ENCODE assay signal across 8 mouse cellular contexts in the genomic region with DNA sequence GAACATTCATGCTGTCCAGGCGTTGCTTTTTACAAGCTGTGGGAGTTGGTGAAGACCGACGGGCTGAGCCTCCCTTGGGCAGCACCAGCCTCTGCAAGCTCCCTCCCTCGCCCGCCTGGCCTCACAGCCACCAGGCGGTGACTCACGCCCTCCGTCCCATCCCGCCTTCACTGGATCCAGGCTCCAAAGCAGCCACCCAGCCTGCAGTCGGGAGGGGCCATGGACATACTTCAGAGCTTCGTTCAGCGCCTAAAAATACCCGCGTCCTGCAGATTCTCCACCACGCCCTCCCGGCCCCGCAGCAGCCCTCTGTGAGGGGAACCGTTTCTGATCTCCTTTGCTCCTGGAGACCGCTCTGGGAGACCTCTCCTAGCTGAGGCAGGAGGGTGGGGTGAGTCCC. TPM values are rescaled to one million over a fixed set of nuclear protein-coding genes. Genes with fewer than 3 reads are reported as not detected.
A peak's percentile ranks its signal among the peaks of the same experiment; 100 is the strongest.
DNase-seq lines count a peak whose midpoint lies in the region; ATAC-seq lines count a peak whose summit lies in the region.

No protein-coding gene starts in this region.

- WGBS in forebrain, embryonic 12.5 days: 12% methylated on average over 19 of the region's 19 CpGs
- WGBS in forebrain, embryonic 16.5 days: 12% methylated on average over 19 of the region's 19 CpGs
- 13% methylated on average over 19 of the region's 19 CpGs for WGBS in hindbrain, embryonic 15.5 days
- WGBS in lung, embryonic 15.5 days: 4% methylated on average over 19 of the region's 19 CpGs

- ATAC-seq in forebrain, embryonic 12.5 days (ENCODE audit: low FRiP score): no peak
- ATAC-seq in forebrain, embryonic 16.5 days: no peak
- no peak for ATAC-seq in hindbrain, embryonic 15.5 days (ENCODE audit: low FRiP score, low read depth)
- ATAC-seq in lung, embryonic 15.5 days (ENCODE audit: borderline replicate concordance, extremely low read depth, low FRiP score, low TSS enrichment): peak; percentile 32; the same call in 1 of the 2 replicates

- no peak overlapping the region; the same call in 1 of the 2 replicates for H3K4me3 ChIP-seq in forebrain, embryonic 12.5 days (replicated peaks)
- H3K4me3 ChIP-seq in forebrain, embryonic 16.5 days (replicated peaks; ENCODE audit: low read length): no peak overlapping the region
- no peak overlapping the region for H3K4me3 ChIP-seq in hindbrain, embryonic 15.5 days
- H3K4me3 ChIP-seq in lung, embryonic 15.5 days: no peak overlapping the region; the same call in 1 of the 2 replicates

- peaks cover 6% of the 10 kb centered on the region; the same call in 1 of the 2 replicates for H3K4me1 ChIP-seq in forebrain, embryonic 12.5 days
- H3K4me1 ChIP-seq in forebrain, embryonic 16.5 days (replicated peaks; ENCODE audit: control insufficient read depth, insufficient read depth, low read length): no peaks in the 10 kb centered on the region
- peaks cover 12% of the 10 kb centered on the region; the same call in 1 of the 2 replicates for H3K4me1 ChIP-seq in hindbrain, embryonic 15.5 days (replicated peaks)
- H3K4me1 ChIP-seq in lung, embryonic 15.5 days: peaks cover 11% of the 10 kb centered on the region

- H3K27ac ChIP-seq in forebrain, embryonic 12.5 days: no peak overlapping the region
- H3K27ac ChIP-seq in forebrain, embryonic 16.5 days (ENCODE audit: low read length): no peak overlapping the region
- H3K27ac ChIP-seq in hindbrain, embryonic 15.5 days (replicated peaks): no peak overlapping the region
- H3K27ac ChIP-seq in lung, embryonic 15.5 days: 0 out of 2 replicates have a peak overlapping the region, but pooled peaks have one; percentile 10

- H3K36me3 ChIP-seq in forebrain, embryonic 12.5 days (replicated peaks): peaks cover 28% of the 10 kb centered on the region
- no peaks in the 10 kb centered on the region for H3K36me3 ChIP-seq in forebrain, embryonic 16.5 days (ENCODE audit: control insufficient read depth, insufficient read depth)
- peaks cover 9% of the 10 kb centered on the region; the same call in 1 of the 2 replicates for H3K36me3 ChIP-seq in hindbrain, embryonic 15.5 days
- peaks cover 18% of the 10 kb centered on the region for H3K36me3 ChIP-seq in lung, embryonic 15.5 days

- H3K9me3 ChIP-seq in forebrain, embryonic 12.5 days: no peaks in the 10 kb centered on the region
- no peaks in the 10 kb centered on the region for H3K9me3 ChIP-seq in forebrain, embryonic 16.5 days (ENCODE audit: control insufficient read depth, low read length)
- no peaks in the 10 kb centered on the region for H3K9me3 ChIP-seq in hindbrain, embryonic 15.5 days
- no peaks in the 10 kb centered on the region for H3K9me3 ChIP-seq in lung, embryonic 15.5 days

- H3K4me2 ChIP-seq in forebrain, embryonic 12.5 days: peak overlapping the region; percentile 30
- no peak overlapping the region for H3K4me2 ChIP-seq in forebrain, embryonic 16.5 days (ENCODE audit: low read length)
- H3K4me2 ChIP-seq in hindbrain, embryonic 15.5 days: peak overlapping the region; percentile 11; the same call in 1 of the 2 replicates
- peak overlapping the region; percentile 43 for H3K4me2 ChIP-seq in lung, embryonic 15.5 days

- no peaks in the 10 kb centered on the region for H3K27me3 ChIP-seq in forebrain, embryonic 12.5 days
- no peaks in the 10 kb centered on the region for H3K27me3 ChIP-seq in forebrain, embryonic 16.5 days (replicated peaks; ENCODE audit: control insufficient read depth, insufficient read depth, low read length)
- H3K27me3 ChIP-seq in hindbrain, embryonic 15.5 days: no peaks in the 10 kb centered on the region
- H3K27me3 ChIP-seq in lung, embryonic 15.5 days: no peaks in the 10 kb centered on the region

- H3K9ac ChIP-seq in forebrain, embryonic 12.5 days: no peak overlapping the region
- H3K9ac ChIP-seq in forebrain, embryonic 16.5 days (replicated peaks; ENCODE audit: low read depth, low read length): no peak overlapping the region; the same call in 1 of the 2 replicates
- H3K9ac ChIP-seq in hindbrain, embryonic 15.5 days: no peak overlapping the region
- peak overlapping the region; percentile 13 for H3K9ac ChIP-seq in lung, embryonic 15.5 days

- DNase-seq in R1 (ENCODE audit: low read depth, low spot score): peak; percentile 72
- DNase-seq in gastrocnemius, adult 8-10 months (ENCODE audit: low spot score in 2 of 2): peak; percentile 78 to 88
- DNase-seq in urinary bladder, adult 18-20 months (ENCODE audit: low spot score in 2 of 2): peak; percentile 58 to 81
- no peak for DNase-seq in yolk sac, embryonic 10.5 days (ENCODE audit: low spot score)

RNA-seq across cellular contexts. Expression of a gene that starts 9.1 kb away (rescaled TPM):
- polyA plus RNA-seq in forebrain, embryonic 12.5 days (2016; fragmentation: Nextera tagmentation; extraction: Ambion mirVana): 259 and 275 TPM in 2 replicates
- polyA plus RNA-seq in forebrain, embryonic 16.5 days (2015; fragmentation: Nextera tagmentation; extraction: Ambion mirVana): 166 and 168 TPM in 2 replicates
- 10 to 100 TPM; 64.4 to 75.4 (median 70.3) TPM for total RNA-seq in gastrocnemius, adult 8-10 months (2022)
- polyA plus RNA-seq in hindbrain, embryonic 15.5 days (2015; fragmentation: Nextera tagmentation; extraction: Ambion mirVana): 192 and 193 TPM in 2 replicates
- 268 and 320 TPM in 2 replicates for polyA plus RNA-seq in lung, embryonic 15.5 days (2015; fragmentation: Nextera tagmentation; extraction: Ambion mirVana)

RNA-seq across cellular contexts. Expression of a gene that starts 16.6 kb away (rescaled TPM):
- polyA plus RNA-seq in forebrain, embryonic 12.5 days (2016; fragmentation: Nextera tagmentation; extraction: Ambion mirVana): 153 and 165 TPM in 2 replicates
- 54.6 and 57.7 TPM in 2 replicates for polyA plus RNA-seq in forebrain, embryonic 16.5 days (2015; fragmentation: Nextera tagmentation; extraction: Ambion mirVana)
- total RNA-seq in gastrocnemius, adult 8-10 months (2022): 10 to 100 TPM; 31.9 to 42.0 (median 38.3) TPM
- 98.4 and 105 TPM in 2 replicates for polyA plus RNA-seq in hindbrain, embryonic 15.5 days (2015; fragmentation: Nextera tagmentation; extraction: Ambion mirVana)
- 49.7 TPM in 2 replicates for polyA plus RNA-seq in lung, embryonic 15.5 days (2015; fragmentation: Nextera tagmentation; extraction: Ambion mirVana)

RNA-seq across cellular contexts. Expression of a gene that starts 21.1 kb away (rescaled TPM):
- 0.04 and 0.10 TPM in 2 replicates for polyA plus RNA-seq in forebrain, embryonic 12.5 days (2016; fragmentation: Nextera tagmentation; extraction: Ambion mirVana)
- polyA plus RNA-seq in forebrain, embryonic 16.5 days (2015; fragmentation: Nextera tagmentation; extraction: Ambion mirVana): 0.11 and 0.14 TPM in 2 replicates
- not detected for total RNA-seq in gastrocnemius, adult 8-10 months (2022)
- 0.09 TPM in 2 replicates for polyA plus RNA-seq in hindbrain, embryonic 15.5 days (2015; fragmentation: Nextera tagmentation; extraction: Ambion mirVana)
- polyA plus RNA-seq in lung, embryonic 15.5 days (2015; fragmentation: Nextera tagmentation; extraction: Ambion mirVana): 0.02 TPM in 1 of 2 replicates, not detected in the other

RNA-seq across cellular contexts. Expression of a gene that starts 22.0 kb away (rescaled TPM):
- polyA plus RNA-seq in forebrain, embryonic 12.5 days (2016; fragmentation: Nextera tagmentation; extraction: Ambion mirVana): 69.3 and 70.4 TPM in 2 replicates
- 60.3 and 65.7 TPM in 2 replicates for polyA plus RNA-seq in forebrain, embryonic 16.5 days (2015; fragmentation: Nextera tagmentation; extraction: Ambion mirVana)
- 10 to 100 TPM; 13.6 to 19.0 (median 15.7) TPM for total RNA-seq in gastrocnemius, adult 8-10 months (2022)
- polyA plus RNA-seq in hindbrain, embryonic 15.5 days (2015; fragmentation: Nextera tagmentation; extraction: Ambion mirVana): 76.5 and 77.8 TPM in 2 replicates
- polyA plus RNA-seq in lung, embryonic 15.5 days (2015; fragmentation: Nextera tagmentation; extraction: Ambion mirVana): 38.5 and 47.7 TPM in 2 replicates

RNA-seq across cellular contexts. Expression of a gene that starts 36.1 kb away (rescaled TPM):
- not detected in 2 replicates for polyA plus RNA-seq in forebrain, embryonic 12.5 days (2016; fragmentation: Nextera tagmentation; extraction: Ambion mirVana)
- polyA plus RNA-seq in forebrain, embryonic 16.5 days (2015; fragmentation: Nextera tagmentation; extraction: Ambion mirVana): not detected in 2 replicates
- not detected for total RNA-seq in gastrocnemius, adult 8-10 months (2022)
- not detected in 2 replicates for polyA plus RNA-seq in hindbrain, embryonic 15.5 days (2015; fragmentation: Nextera tagmentation; extraction: Ambion mirVana)
- polyA plus RNA-seq in lung, embryonic 15.5 days (2015; fragmentation: Nextera tagmentation; extraction: Ambion mirVana): not detected in 2 replicates
